Mouse (Mus musculus) layer of hippocampus, postnatal 14 days (tissue): ENCODE results near the gene Stab1. TPM values are rescaled to one million over a fixed set of nuclear protein-coding genes. Genes with fewer than 3 reads are reported as not detected.

Source experiments
- DNase-seq, 2 experiments: peaks; one replicate each; pipeline ENCODE4 v3.0.0; 2021 to 2022; ENCODE audit warnings: low spot score in 2 of 2, mixed read lengths in 1 of 2
- long read RNA-seq, 2 experiments: library from polyadenylated mRNA; stranded (forward); transcript quantifications; one replicate each; pipeline ENCODE4 v2.0.0; 2021
- total RNA-seq, 2 experiments: library from RNA; stranded (reverse); gene quantifications; 2 replicates each; pipeline ENCODE4 v1.2.3; 2021

The Stab1 gene
- total RNA-seq = 10 to 100 TPM; 27.9 to 32.0 TPM
- long read RNA-seq, experiment 1, partial matches to known transcripts = 6 of 10 reads
- long read RNA-seq, experiment 1, other reads (novel, unspliced or antisense) = 4 of 10 reads
- long read RNA-seq, experiment 2, partial matches to known transcripts = 3 of 7 reads
- long read RNA-seq, experiment 2, other reads (novel, unspliced or antisense) = 4 of 7 reads

- DNase-seq = no peak
Observed at GRCm38 (mm10) chr14:31168425-31168824, at the start of gene Stab1. Gene Stab1 (minus strand): TSS chr14:31168641.

- no peak for DNase-seq
Observed at GRCm38 (mm10) chr14:31217666-31218065, 49.2 kb upstream of the Stab1 start, which contains the start of gene Sema3g. Gene Sema3g (plus strand): TSS chr14:31217860.

GRCm38 (mm10) chr14:31216846-31217245 is 48.4 kb upstream of the Stab1 start, which contains the start of gene Nisch:
Gene Nisch (minus strand): TSS chr14:31216946.
- no peak for DNase-seq

GRCm38 (mm10) chr14:31215157-31216002 is 46.9 kb upstream of the Stab1 start:
- peak; percentile 49 to 66 for DNase-seq

GRCm38 (mm10) chr14:31214684-31215083 is 46.2 kb upstream of the Stab1 start:
- DNase-seq = no peak

- DNase-seq = no peak
Observed at GRCm38 (mm10) chr14:31213868-31214267, 45.4 kb upstream of the Stab1 start.

GRCm38 (mm10) chr14:31212499-31212898 is 44.1 kb upstream of the Stab1 start:
- no peak for DNase-seq

GRCm38 (mm10) chr14:31211854-31212253 is 43.4 kb upstream of the Stab1 start:
- no peak for DNase-seq

GRCm38 (mm10) chr14:31209133-31209557 is 40.7 kb upstream of the Stab1 start:
- no peak for DNase-seq

GRCm38 (mm10) chr14:31208084-31208483 is 39.6 kb upstream of the Stab1 start, which contains the start of gene Tnnc1:
Gene Tnnc1 (plus strand): TSS chr14:31208312.
- DNase-seq = no peak

- peak in 1 of 2 experiments; percentile 28 for DNase-seq
Observed at GRCm38 (mm10) chr14:31207070-31207830, 38.8 kb upstream of the Stab1 start.

GRCm38 (mm10) chr14:31206472-31206981 is 38.1 kb upstream of the Stab1 start:
- DNase-seq = peak; percentile 93 to 95

- DNase-seq = peak in 1 of 2 experiments; percentile 61
Observed at GRCm38 (mm10) chr14:31205562-31206467, 37.4 kb upstream of the Stab1 start.

GRCm38 (mm10) chr14:31205244-31205561 is 36.8 kb upstream of the Stab1 start:
- DNase-seq = peak in 1 of 2 experiments; percentile 34

GRCm38 (mm10) chr14:31204844-31205243 is 36.4 kb upstream of the Stab1 start:
- no peak for DNase-seq

GRCm38 (mm10) chr14:31200038-31200437 is 31.6 kb upstream of the Stab1 start:
- no peak for DNase-seq

GRCm38 (mm10) chr14:31199599-31199998 is 31.2 kb upstream of the Stab1 start:
- DNase-seq = no peak

- DNase-seq = no peak
Observed at GRCm38 (mm10) chr14:31197547-31198516, 29.4 kb upstream of the Stab1 start.

GRCm38 (mm10) chr14:31195968-31196367 is 27.5 kb upstream of the Stab1 start:
- DNase-seq = no peak
